Mouse (Mus musculus) CH12.LX (cell line): ENCODE results near the gene Gse1. TPM values are rescaled to one million over a fixed set of nuclear protein-coding genes. Genes with fewer than 3 reads are reported as not detected.

Experiments used
- DNase-seq: peaks from one replicate; pipeline ENCODE4 v3.0.0-alpha.2; 2013; ENCODE audit errors: extremely low read depth
- H3K27ac ChIP-seq: 2 replicates; pipeline ENCODE4 v1.5.1; 2012; ENCODE audit warnings: low read depth, mild to moderate bottlenecking, control low read depth, moderate library complexity; ENCODE audit not compliant: insufficient read depth
- H3K27me3 ChIP-seq: replicated peaks from 2 replicates; pipeline ENCODE3; 2012; ENCODE audit warnings: inconsistent platforms
- H3K36me3 ChIP-seq, 2 experiments: replicated peaks in 1 of 2; 2 replicates each; pipeline versions ENCODE3 to v1.6.1; 2012; ENCODE audit warnings: inconsistent platforms in 1 of 2, low read length in 1 of 2, mild to moderate bottlenecking in 1 of 2, mixed read lengths in 1 of 2, moderate library complexity in 1 of 2; ENCODE audit not compliant: control insufficient read depth in 1 of 2, insufficient read depth in 1 of 2
- H3K4me1 ChIP-seq, 2 experiments: 2 replicates each; pipeline ENCODE4 v1.6.1; 2012; ENCODE audit warnings: inconsistent platforms in 1 of 2, moderate library complexity in 1 of 2; ENCODE audit not compliant: insufficient read depth in 2 of 2, control insufficient read depth in 1 of 2
- H3K4me2 ChIP-seq: 2 replicates; pipeline ENCODE4 v1.6.1; 2012; ENCODE audit warnings: low read depth, mild to moderate bottlenecking, control low read depth; ENCODE audit not compliant: poor library complexity, insufficient read depth, severe bottlenecking
- H3K4me3 ChIP-seq, 3 experiments: fragments of 150-350 bp in 1 of 3; sonication (generic) in 1 of 3; replicated peaks in 1 of 3; 2 replicates each; pipeline versions ENCODE3 to v1.5.1; 2011 to 2012; ENCODE audit warnings: low read depth in 2 of 3, low read length in 2 of 3, mild to moderate bottlenecking in 2 of 3, moderate library complexity in 2 of 3, control low read depth in 1 of 3, improper control_type of control experiment in 1 of 3, inconsistent platforms in 1 of 3, mixed read lengths in 1 of 3; ENCODE audit not compliant: poor library complexity in 1 of 3
- H3K79me2 ChIP-seq: replicated peaks from 2 replicates; pipeline ENCODE4 v1.6.1; 2012; ENCODE audit warnings: mild to moderate bottlenecking, moderate library complexity; ENCODE audit not compliant: control insufficient read depth, poor library complexity, insufficient read depth, severe bottlenecking; ENCODE audit errors: extremely low read depth
- H3K9ac ChIP-seq: 2 replicates; pipeline ENCODE4 v1.6.1; 2012; ENCODE audit warnings: low read depth, mild to moderate bottlenecking, control low read depth, moderate library complexity; ENCODE audit not compliant: insufficient read depth
- H3K9me3 ChIP-seq: replicated peaks from 2 replicates; pipeline ENCODE3; 2012; ENCODE audit warnings: low read length, inconsistent platforms, mixed read lengths
- BHLHE40 ChIP-seq: IDR thresholded peaks from 2 replicates; pipeline ENCODE4 v1.6.1; 2011; ENCODE audit warnings: mild to moderate bottlenecking, low read depth, low read length, improper control_type of control experiment
- CHD2 ChIP-seq: IDR thresholded peaks from 2 replicates; pipeline ENCODE4 v1.6.1; 2011; ENCODE audit warnings: low read length, improper control_type of control experiment
- E2F4 ChIP-seq: IDR thresholded peaks from 2 replicates; pipeline ENCODE4 v1.6.1; 2011; ENCODE audit warnings: low read depth, low read length, improper control_type of control experiment; ENCODE audit not compliant: insufficient replicate concordance
- EP300 ChIP-seq: IDR thresholded peaks from 2 replicates; pipeline ENCODE4 v1.6.1; 2011; ENCODE audit warnings: low read length, improper control_type of control experiment
- ETS1 ChIP-seq: conservative IDR thresholded peaks from 2 replicates; pipeline ENCODE4 v1.6.1; 2012; ENCODE audit warnings: low read depth, mild to moderate bottlenecking, inconsistent platforms, low read length, improper control_type of control experiment, moderate library complexity
- HCFC1 ChIP-seq: IDR thresholded peaks from 2 replicates; pipeline ENCODE4 v1.6.1; 2012; ENCODE audit warnings: low read depth, mild to moderate bottlenecking, inconsistent platforms, low read length, improper control_type of control experiment
- IRF4 ChIP-seq: IDR thresholded peaks from 2 replicates; pipeline ENCODE4 v1.6.1; 2014; ENCODE audit warnings: low read depth, mild to moderate bottlenecking, inconsistent platforms, low read length, improper control_type of control experiment
- JUN ChIP-seq: IDR thresholded peaks from 2 replicates; pipeline ENCODE4 v1.6.1; 2011; ENCODE audit warnings: low read depth, mild to moderate bottlenecking, low read length, improper control_type of control experiment, moderate library complexity; ENCODE audit not compliant: insufficient read depth
- JUND ChIP-seq: conservative IDR thresholded peaks from 2 replicates; pipeline ENCODE4 v1.6.1; 2011; ENCODE audit warnings: low read depth, low read length, improper control_type of control experiment
- KAT2A ChIP-seq: IDR thresholded peaks from 2 replicates; pipeline ENCODE4 v1.6.1; 2012; ENCODE audit warnings: low read length, improper control_type of control experiment, inconsistent platforms; ENCODE audit not compliant: insufficient replicate concordance
- MAFK ChIP-seq: IDR thresholded peaks from 2 replicates; pipeline ENCODE4 v1.6.1; 2011; ENCODE audit warnings: low read length, improper control_type of control experiment; ENCODE audit not compliant: insufficient replicate concordance
- MAZ ChIP-seq: IDR thresholded peaks from 2 replicates; pipeline ENCODE4 v1.6.1; 2012; ENCODE audit warnings: low read depth, mild to moderate bottlenecking, inconsistent platforms, low read length, improper control_type of control experiment, moderate library complexity
- MEF2A ChIP-seq: IDR thresholded peaks from 2 replicates; pipeline ENCODE4 v1.6.1; 2014; ENCODE audit warnings: low read depth, mild to moderate bottlenecking, inconsistent platforms, low read length, improper control_type of control experiment, borderline replicate concordance
- MYC ChIP-seq: IDR thresholded peaks from 2 replicates; pipeline ENCODE4 v1.6.1; 2011; ENCODE audit warnings: low read depth, mild to moderate bottlenecking, improper control_type of control experiment, low read length
- NELFE ChIP-seq: IDR thresholded peaks from 2 replicates; pipeline ENCODE4 v1.6.1; 2011; ENCODE audit warnings: low read depth, low read length, improper control_type of control experiment
- NRF1 ChIP-seq: IDR thresholded peaks from 2 replicates; pipeline ENCODE4 v1.6.1; 2014; ENCODE audit warnings: low read depth, mild to moderate bottlenecking, inconsistent platforms, low read length, improper control_type of control experiment, moderate library complexity
- PAX5 ChIP-seq: IDR thresholded peaks from 2 replicates; pipeline ENCODE4 v1.6.1; 2012; ENCODE audit warnings: low read length, inconsistent platforms, mixed read lengths
- RCOR1 ChIP-seq: conservative IDR thresholded peaks from 2 replicates; pipeline ENCODE4 v1.6.1; 2012; ENCODE audit warnings: low read depth, mild to moderate bottlenecking, inconsistent platforms, low read length, improper control_type of control experiment
- SIN3A ChIP-seq: IDR thresholded peaks from 2 replicates; pipeline ENCODE4 v1.6.1; 2012; ENCODE audit warnings: low read length, improper control_type of control experiment, inconsistent platforms
- SMC3 ChIP-seq: IDR thresholded peaks from 2 replicates; pipeline ENCODE4 v1.6.1; 2011; ENCODE audit warnings: low read depth, low read length, improper control_type of control experiment
- TBP ChIP-seq: conservative IDR thresholded peaks from 2 replicates; pipeline ENCODE4 v1.6.1; 2011; ENCODE audit warnings: low read depth, low read length, improper control_type of control experiment
- TCF12 ChIP-seq: IDR thresholded peaks from 2 replicates; pipeline ENCODE4 v1.6.1; 2014; ENCODE audit warnings: low read depth, mild to moderate bottlenecking, inconsistent platforms, low read length, improper control_type of control experiment
- ZC3H11A ChIP-seq: IDR thresholded peaks from 2 replicates; pipeline ENCODE4 v1.6.1; 2012; ENCODE audit warnings: low read depth, mild to moderate bottlenecking, inconsistent platforms, low read length, improper control_type of control experiment
- ZMIZ1 ChIP-seq: IDR thresholded peaks from 2 replicates; pipeline ENCODE4 v1.6.1; 2012; ENCODE audit warnings: low read depth, mild to moderate bottlenecking, inconsistent platforms, low read length, improper control_type of control experiment
- ZNF384 ChIP-seq: IDR thresholded peaks from 2 replicates; pipeline ENCODE4 v1.6.1; 2012; ENCODE audit warnings: low read depth, low read length, improper control_type of control experiment, inconsistent platforms
- dilution Hi-C: fragments of 300-500 bp; cut with MboI; formaldehyde crosslinking; loops from 2 replicates; pipeline ENCODE4 v1.14.3; 2020; ENCODE audit warnings: low sequenced_read_pairs; ENCODE audit not compliant: extremely low pct_unique_long_range_greater_than_20kb, extremely low pct_ligation_motif_present
- in situ Hi-C: fragments of 300-500 bp; cut with MboI; formaldehyde crosslinking; loops from 3 replicates; pipeline ENCODE4 v1.14.3; 2019; ENCODE audit warnings: low sequenced_read_pairs, low pct_ligation_motif_present, low pct_unique_long_range_greater_than_20kb, mixed read lengths
- polyA plus RNA-seq: library from polyadenylated mRNA; unstranded; fragments of >175 nt; gene quantifications from 2 replicates; pipeline ENCODE4 v1.2.1, GENCODE M21; 2012; ENCODE audit warnings: low read depth; ENCODE audit not compliant: insufficient read length
- total RNA-seq, 2 experiments: library from RNA; depleted of rRNA; stranded (reverse); fragments of 300-350 nt in 1 of 2; fragments of >200 nt in 1 of 2; gene quantifications; 2 replicates each; pipeline ENCODE4 v1.2.3; 2012 to 2014

The Gse1 gene
- total and polyA plus RNA-seq, 3 experiments: 1.3 to 9.8 (median 8.5) TPM

GRCm38 (mm10) chr8:120263879-120264278 is 35.6 kb downstream of the Gse1 start:
- dilution Hi-C loops (no loop called here), in situ Hi-C loops (no loop called here)
- TF ChIP-seq HCFC1 (no peak), ZMIZ1 (no peak), CHD2 (no peak), SIN3A (no peak), KAT2A (no peak), NELFE (no peak), MAFK (no peak), TBP (no peak), E2F4 (no peak), NRF1 (no peak), ZC3H11A (no peak), MYC (no peak), IRF4 (no peak), JUN (no peak)
- H3K4me1 ChIP-seq: peaks cover 14 to 47% of the 10 kb centered on the region in 2 experiments
- H3K79me2 ChIP-seq: no peaks in the 10 kb centered on the region
- H3K36me3 ChIP-seq: no peaks in the 10 kb centered on the region
- H3K9ac ChIP-seq: no peak overlapping the region
- no peak overlapping the region for H3K27ac ChIP-seq
- no peaks in the 10 kb centered on the region for H3K9me3 ChIP-seq
- H3K4me2 ChIP-seq: no peak overlapping the region
- DNase-seq: no peak
- no peak overlapping the region for H3K4me3 ChIP-seq
- peaks cover 16% of the 10 kb centered on the region for H3K27me3 ChIP-seq

- DNase-seq: peak; percentile 52
- H3K4me3 ChIP-seq: peak overlapping the region in 2 of 3 experiments; percentile 9 to 18
- H3K27me3 ChIP-seq: peaks cover 17% of the 10 kb centered on the region
- no peak overlapping the region for H3K9ac ChIP-seq
- peak overlapping the region; percentile 92 for H3K4me2 ChIP-seq
- TF ChIP-seq IRF4 (peak; percentile 90), E2F4 (no peak), JUND (0 out of 2 replicates have a peak, but pooled peaks have one; percentile 23), SMC3 (no peak), CHD2 (peak; percentile 47), MEF2A (peak; percentile 92), SIN3A (peak; percentile 66; the same call in 1 of the 2 replicates), PAX5 (no peak), RCOR1 (peak; percentile 81), EP300 (peak; percentile 77), TBP (no peak), ETS1 (peak; percentile 85), ZC3H11A (no peak), TCF12 (peak; percentile 98), MAZ (0 out of 2 replicates have a peak, but pooled peaks have one; percentile 87), MYC (0 out of 2 replicates have a peak, but pooled peaks have one; percentile 9), ZNF384 (no peak), MAFK (peak; percentile 71), JUN (0 out of 2 replicates have a peak, but pooled peaks have one; percentile 10), BHLHE40 (peak; percentile 79)
- dilution Hi-C loops (no loop called here), in situ Hi-C loops (no loop called here)
- no peaks in the 10 kb centered on the region for H3K36me3 ChIP-seq
- peaks cover 14 to 51% of the 10 kb centered on the region in 2 experiments for H3K4me1 ChIP-seq
- no peaks in the 10 kb centered on the region for H3K9me3 ChIP-seq
- H3K27ac ChIP-seq: no peak overlapping the region
- H3K79me2 ChIP-seq: no peaks in the 10 kb centered on the region
Observed at GRCm38 (mm10) chr8:120264388-120264943, 36.2 kb downstream of the Gse1 start.
